Comparison of ENCODE assay signal across 10 mouse cellular contexts in genomic region chr11:88830257-88830804, GRCm38 (mm10). TPM values are rescaled to one million over a fixed set of nuclear protein-coding genes. Genes with fewer than 3 reads are reported as not detected.
A peak's percentile ranks its signal among the peaks of the same experiment; 100 is the strongest.
DNase-seq lines count a peak whose midpoint lies in the region; ATAC-seq and TF ChIP-seq lines count a peak whose summit lies in the region.
"Had no signal": no experiment of that assay in that cellular context is flagged by ENCODE, and none has a peak within 500 bp of the region (broad histone marks: within the 10 kb centered on the region; RNA-seq: fewer than 3 reads in every experiment).

No protein-coding gene starts in this region.

- no peaks in the 10 kb centered on the region for H3K4me1 ChIP-seq in liver, postnatal 0 days (ENCODE audit: insufficient read depth)
- H3K4me1 ChIP-seq: heart, embryonic 13.5 days had no signal

- 83% methylated on average over 2 of the region's 2 CpGs for WGBS in liver, postnatal 0 days (ENCODE audit: insufficient replicate concordance)

- no peak overlapping the region for H3K9ac ChIP-seq in liver, postnatal 0 days (replicated peaks)
- H3K9ac ChIP-seq: heart, embryonic 13.5 days had no signal

- no peaks in the 10 kb centered on the region for H3K9me3 ChIP-seq in liver, postnatal 0 days (ENCODE audit: low read length)
- H3K9me3 ChIP-seq: heart, embryonic 13.5 days had no signal

- TF ChIP-seq CTCF in layer of hippocampus, adult 2 months (conservative IDR thresholded peaks at IDR 0.05), result peak; percentile 80
- TF ChIP-seq CTCF in liver, postnatal 0 days (IDR thresholded peaks at IDR 0.05; ENCODE audit: low read depth), result peak; percentile 70

- H3K27me3 ChIP-seq in liver, postnatal 0 days (ENCODE audit: insufficient read depth, low read length), result no peaks in the 10 kb centered on the region
- H3K27me3 ChIP-seq: heart, embryonic 13.5 days had no signal

- H3K36me3 ChIP-seq in liver, postnatal 0 days (replicated peaks; ENCODE audit: insufficient read depth, low read length), result peaks cover 30% of the 10 kb centered on the region

- H3K4me2 ChIP-seq in liver, postnatal 0 days (ENCODE audit: low read depth, low read length), result no peak overlapping the region
- H3K4me2 ChIP-seq: heart, embryonic 13.5 days had no signal

- ATAC-seq in liver, postnatal 0 days, result no peak

- no peak overlapping the region for H3K27ac ChIP-seq in layer of hippocampus, adult 2 months
- H3K27ac ChIP-seq in liver, postnatal 0 days (ENCODE audit: low read depth), result no peak overlapping the region
- H3K27ac ChIP-seq: heart, embryonic 13.5 days had no signal

- no peak overlapping the region for H3K4me3 ChIP-seq in layer of hippocampus, adult 2 months
- H3K4me3 ChIP-seq in liver, postnatal 0 days (ENCODE audit: low read depth, low read length), result no peak overlapping the region
- H3K4me3 ChIP-seq: heart, embryonic 13.5 days; myocyte had no signal

- TF ChIP-seq EP300 in liver, postnatal 0 days (IDR thresholded peaks at IDR 0.05; ENCODE audit: low read depth), result no peak

- DNase-seq in adrenal gland, adult (ENCODE audit: inconsistent age in 2 of 2, low spot score in 1 of 2), result peak; percentile 35 to 69
- DNase-seq in adrenal gland, adult 18-20 months (ENCODE audit: low spot score in 2 of 2), result no peak
- no peak for DNase-seq in layer of hippocampus, adult 2 months (ENCODE audit: low spot score in 2 of 2)
- DNase-seq in layer of hippocampus, adult 9-11 months, result no peak
- DNase-seq in c-Kit-positive CD71-negative TER-119-negative erythroid progenitor cells, embryonic 14.5 days (ENCODE audit: low read depth), result peak; percentile 42
- DNase-seq in liver, postnatal 0 days, result peak; percentile 35
- peak; percentile 39 to 42 for DNase-seq in thymus, postnatal 36 days
- no peak for DNase-seq in urinary bladder, adult 18-20 months (ENCODE audit: low spot score in 2 of 2)

RNA-seq across cellular contexts. Expression of gene Akap1, which starts 34.1 kb away (rescaled TPM):
- 100 to 1,000 TPM; 107 to 121 TPM for total RNA-seq in adrenal gland, adult 18-20 months (2021)
- 10 to 100 TPM; 38.9 to 40.3 TPM for total RNA-seq in layer of hippocampus, adult 2 months (2021)
- 14.2 and 14.5 TPM in 2 replicates for polyA plus RNA-seq in liver, postnatal 0 days (2015; fragmentation: Nextera tagmentation; extraction: Ambion mirVana)

Comparison
In these comparisons a context has a peak if more than half of its experiments do, and no peak if none do; other contexts are left out.
1. DNase-seq: peak in adrenal gland, adult (2 of 2), c-Kit-positive CD71-negative TER-119-negative erythroid progenitor cells, embryonic 14.5 days (single experiment), liver, postnatal 0 days (single experiment) and thymus, postnatal 36 days (2 of 2); none in adrenal gland, adult 18-20 months (0 of 2), layer of hippocampus, adult 2 months (0 of 2), layer of hippocampus, adult 9-11 months (single experiment) and urinary bladder, adult 18-20 months (0 of 2).